Mouse (Mus musculus) testis, adult 2 months (tissue): Measurements from ENCODE around the gene Abcb6. TPM values are rescaled to one million over a fixed set of nuclear protein-coding genes. Genes with fewer than 3 reads are reported as not detected.

Experiments
- H3K27ac ChIP-seq: fragments of 200-500 bp; 2 replicates; pipeline ENCODE4 v1.5.1; 2012; ENCODE audit warnings: low read depth, low read length; ENCODE audit not compliant: control insufficient read depth, insufficient read depth
- H3K27me3 ChIP-seq: fragments of 200-500 bp; 2 replicates; pipeline ENCODE4 v1.6.1; 2012; ENCODE audit warnings: mild to moderate bottlenecking, low read length, moderate library complexity; ENCODE audit not compliant: control insufficient read depth, insufficient read depth
- H3K36me3 ChIP-seq: fragments of 200-500 bp; 2 replicates; pipeline ENCODE4 v1.6.1; 2012; ENCODE audit warnings: mild to moderate bottlenecking, low read length; ENCODE audit not compliant: control insufficient read depth, insufficient read depth
- H3K4me1 ChIP-seq: fragments of 200-500 bp; 2 replicates; pipeline ENCODE4 v1.6.1; 2012; ENCODE audit warnings: low read length; ENCODE audit not compliant: control insufficient read depth, insufficient read depth
- H3K4me3 ChIP-seq: fragments of 200-500 bp; 2 replicates; pipeline ENCODE4 v1.5.1; 2012; ENCODE audit warnings: low read depth, mild to moderate bottlenecking, low read length, moderate library complexity, mixed read lengths; ENCODE audit not compliant: control insufficient read depth
- CTCF ChIP-seq: fragments of 200-500 bp; IDR thresholded peaks from 2 replicates; pipeline ENCODE4 v1.5.1; 2012; ENCODE audit warnings: low read depth, mild to moderate bottlenecking, inconsistent platforms, low read length, moderate library complexity; ENCODE audit not compliant: control insufficient read depth, insufficient read depth, insufficient replicate concordance
- POLR2A ChIP-seq: fragments of 200-500 bp; IDR thresholded peaks from 2 replicates; pipeline ENCODE4 v1.6.1; 2012; ENCODE audit warnings: low read depth, mild to moderate bottlenecking, inconsistent platforms, low read length, moderate library complexity; ENCODE audit not compliant: control insufficient read depth
- polyA plus RNA-seq: library from polyadenylated mRNA; depleted of rRNA; stranded (reverse); fragments of >200 nt; gene quantifications from 2 replicates; pipeline ENCODE4 v1.2.3, GENCODE M21; 2012

Gene Abcb6
- polyA plus RNA-seq, 1 experiment: 34.2 TPM

- no peaks in the 10 kb centered on the region for H3K36me3 ChIP-seq
- H3K4me1 ChIP-seq: no peaks in the 10 kb centered on the region
- H3K27ac ChIP-seq: no peak overlapping the region
- no peak overlapping the region for H3K4me3 ChIP-seq
- no peak for TF ChIP-seq POLR2A
- no peak for TF ChIP-seq CTCF
- H3K27me3 ChIP-seq: no peaks in the 10 kb centered on the region
Observed at GRCm38 (mm10) chr1:75201236-75201635, 21.0 kb upstream of the Abcb6 start.

- H3K27me3 ChIP-seq: no peaks in the 10 kb centered on the region
- H3K4me1 ChIP-seq: peaks cover 12% of the 10 kb centered on the region
- peaks cover 1% of the 10 kb centered on the region; the same call in 1 of the 2 replicates for H3K36me3 ChIP-seq
- peak overlapping the region; percentile 88 for H3K4me3 ChIP-seq
- TF ChIP-seq POLR2A (no peak), CTCF (no peak)
- H3K27ac ChIP-seq: peak overlapping the region; percentile 82
Observed at GRCm38 (mm10) chr1:75192452-75192851, 12.3 kb upstream of the Abcb6 start.

- no peaks in the 10 kb centered on the region for H3K27me3 ChIP-seq
- H3K4me1 ChIP-seq: peaks cover 12% of the 10 kb centered on the region
- peaks cover 3% of the 10 kb centered on the region; the same call in 1 of the 2 replicates for H3K36me3 ChIP-seq
- TF ChIP-seq POLR2A (peak; percentile 63; the same call in 1 of the 2 replicates), CTCF (no peak)
- H3K27ac ChIP-seq: peak within 1 kb of the TSS; percentile 82
- peak within 1 kb of the TSS; percentile 88 for H3K4me3 ChIP-seq
Observed at GRCm38 (mm10) chr1:75191622-75192402, 11.6 kb upstream of the Abcb6 start, which contains the start of the genes Ankzf1 and Atg9a. Gene Ankzf1, plus strand, starts transcription at chr1:75192151. Gene Atg9a, minus strand, starts transcription at chr1:75192196.

GRCm38 (mm10) chr1:75191258-75191621, 11.0 kb upstream of the Abcb6 start:
- TF ChIP-seq CTCF: no peak
- TF ChIP-seq POLR2A: no peak
- peaks cover 3% of the 10 kb centered on the region; the same call in 1 of the 2 replicates for H3K36me3 ChIP-seq
- peaks cover 12% of the 10 kb centered on the region for H3K4me1 ChIP-seq
- H3K27ac ChIP-seq: peak overlapping the region; percentile 73
- H3K27me3 ChIP-seq: no peaks in the 10 kb centered on the region
- peak overlapping the region; percentile 88 for H3K4me3 ChIP-seq

GRCm38 (mm10) chr1:75190577-75190976, 10.4 kb upstream of the Abcb6 start:
- Histone ChIP-seq H3K27ac (no peak overlapping the region), H3K4me1 (peaks cover 12% of the 10 kb centered on the region), H3K27me3 (no peaks in the 10 kb centered on the region), H3K36me3 (peaks cover 3% of the 10 kb centered on the region), H3K4me3 (peak overlapping the region; percentile 88)
- TF ChIP-seq POLR2A (no peak), CTCF (no peak)

GRCm38 (mm10) chr1:75187914-75188483, 7.8 kb upstream of the Abcb6 start:
- Histone ChIP-seq H3K4me3 (no peak overlapping the region), H3K27me3 (no peaks in the 10 kb centered on the region), H3K36me3 (peaks cover 3% of the 10 kb centered on the region), H3K27ac (no peak overlapping the region), H3K4me1 (peaks cover 12% of the 10 kb centered on the region)
- TF ChIP-seq CTCF: no peak
- no peak for TF ChIP-seq POLR2A

- H3K4me1 ChIP-seq: peaks cover 9% of the 10 kb centered on the region
- H3K27me3 ChIP-seq: no peaks in the 10 kb centered on the region
- H3K4me3 ChIP-seq: no peak overlapping the region
- TF ChIP-seq CTCF (no peak), POLR2A (no peak)
- H3K36me3 ChIP-seq: peaks cover 3% of the 10 kb centered on the region
- H3K27ac ChIP-seq: no peak overlapping the region
Observed at GRCm38 (mm10) chr1:75187126-75187525, 6.9 kb upstream of the Abcb6 start.
